Mouse (Mus musculus) c-Kit-positive CD71-negative TER-119-negative erythroid progenitor cells, embryonic 14.5 days (primary cell): Measurements from ENCODE around the gene Plxdc2.

ENCODE experiments used
- DNase-seq: peaks from one replicate; pipeline ENCODE4 v3.0.0-alpha.2; 2013; ENCODE audit warnings: low read depth

Gene Plxdc2

DNA sequence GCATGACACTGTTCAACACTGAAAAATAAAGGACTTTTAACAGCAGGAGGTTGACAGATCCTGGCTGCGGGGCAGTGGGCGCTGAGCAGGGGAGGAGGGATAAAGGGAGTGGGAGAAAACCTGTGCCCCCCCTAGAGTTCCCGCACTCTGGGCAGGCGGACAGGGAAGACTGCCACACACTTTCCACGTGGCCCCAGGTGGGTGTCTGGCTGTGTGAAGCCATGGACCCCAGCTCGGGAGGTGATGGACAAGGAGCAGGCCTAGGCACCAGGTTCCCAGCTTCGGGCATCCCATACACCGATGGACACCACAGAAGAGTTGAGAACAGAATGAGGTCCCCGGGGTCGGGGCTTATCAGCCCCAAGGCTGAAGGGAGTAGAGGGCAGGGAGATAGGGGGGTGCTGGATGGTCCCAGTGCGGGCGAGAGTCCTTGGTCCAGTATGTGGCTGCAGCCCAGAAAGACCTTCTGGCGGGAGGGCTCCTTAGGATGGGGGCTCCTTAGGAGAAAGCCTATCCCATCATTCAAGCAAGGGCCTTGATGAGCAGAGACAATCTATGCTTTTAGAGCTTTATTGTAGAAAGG lies 215.2 kb downstream of the Plxdc2 start:
- no peak for DNase-seq

- DNase-seq = no peak
These were observed 220.5 kb downstream of the Plxdc2 start for GRCm38 (mm10) chr2:16576566-16576965.

DNA sequence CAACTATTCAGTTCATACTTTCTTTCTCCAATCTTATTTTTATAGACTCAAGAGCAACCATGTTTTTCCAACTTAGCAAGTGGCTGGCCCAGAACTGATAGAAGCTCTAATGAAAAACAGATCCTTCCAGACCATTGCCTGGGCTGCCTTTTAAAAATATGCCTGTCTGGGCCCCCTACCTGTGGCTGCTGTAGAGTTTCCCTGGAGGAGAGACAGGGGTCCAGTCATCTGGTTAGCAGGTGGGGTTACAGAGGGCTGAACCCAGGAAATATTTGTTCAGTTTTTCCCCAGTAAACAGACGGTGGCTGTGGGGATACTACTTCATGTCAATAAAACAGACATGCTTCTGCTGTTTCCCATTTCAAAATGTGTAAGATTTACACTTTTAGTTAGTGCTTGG lies 222.0 kb downstream of the Plxdc2 start:
- DNase-seq = no peak

DNA sequence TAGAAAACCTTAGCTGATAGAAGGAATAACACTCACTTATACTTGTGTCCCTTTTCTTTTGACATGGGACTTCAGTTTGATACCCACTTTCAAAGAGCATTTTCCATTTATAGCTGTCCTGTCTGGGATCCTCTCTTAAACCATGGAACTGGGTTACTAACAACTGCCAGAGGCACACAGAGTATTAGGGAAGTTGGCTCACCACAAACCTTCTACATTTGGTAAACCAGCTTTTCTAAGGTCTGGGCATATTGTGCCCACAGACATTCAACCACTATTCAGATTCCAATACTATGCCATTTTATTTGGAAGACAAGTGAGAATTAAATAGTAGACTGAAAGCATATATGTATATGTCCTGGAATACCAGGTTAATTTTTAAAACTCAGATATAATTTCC lies 232.4 kb downstream of the Plxdc2 start:
- no peak for DNase-seq

DNA sequence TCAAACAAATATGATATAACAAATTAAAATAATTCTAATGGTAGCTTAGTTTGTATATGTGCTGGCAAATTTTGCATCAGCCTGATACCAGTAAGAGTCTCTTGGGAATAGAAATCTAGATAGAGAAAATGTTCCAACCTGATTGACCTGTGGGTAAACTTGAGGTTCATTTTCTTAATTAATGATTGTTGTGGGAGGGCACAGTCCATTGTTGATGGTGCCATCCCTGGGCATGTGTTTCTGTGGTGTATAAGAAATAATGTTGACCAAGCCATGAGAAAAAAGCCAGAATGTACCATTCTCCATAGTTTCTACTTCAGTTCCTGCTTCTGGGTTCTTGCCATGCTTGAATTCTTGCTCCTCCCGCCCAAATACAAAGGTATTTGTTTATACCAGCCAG lies 239.3 kb downstream of the Plxdc2 start:
- DNase-seq = no peak

DNA sequence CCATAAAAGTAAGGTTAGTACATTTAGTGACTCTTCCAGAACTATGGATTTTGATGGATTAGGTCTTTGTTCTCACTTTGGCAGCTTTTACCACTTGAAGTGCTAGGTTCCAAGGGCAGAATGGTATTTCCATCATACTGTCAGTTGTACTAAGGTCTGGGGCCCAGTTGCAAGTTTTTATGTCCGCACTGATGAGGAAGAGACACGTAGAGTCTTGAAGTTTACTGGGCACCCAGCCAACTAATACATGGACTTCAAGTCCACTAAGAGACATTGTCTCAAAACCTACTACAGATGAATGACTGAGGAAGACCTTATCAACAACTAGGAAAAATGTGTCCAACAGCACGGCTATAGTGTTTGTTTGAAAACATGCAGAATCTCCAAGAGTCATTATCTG lies 242.1 kb downstream of the Plxdc2 start:
- no peak for DNase-seq

DNA sequence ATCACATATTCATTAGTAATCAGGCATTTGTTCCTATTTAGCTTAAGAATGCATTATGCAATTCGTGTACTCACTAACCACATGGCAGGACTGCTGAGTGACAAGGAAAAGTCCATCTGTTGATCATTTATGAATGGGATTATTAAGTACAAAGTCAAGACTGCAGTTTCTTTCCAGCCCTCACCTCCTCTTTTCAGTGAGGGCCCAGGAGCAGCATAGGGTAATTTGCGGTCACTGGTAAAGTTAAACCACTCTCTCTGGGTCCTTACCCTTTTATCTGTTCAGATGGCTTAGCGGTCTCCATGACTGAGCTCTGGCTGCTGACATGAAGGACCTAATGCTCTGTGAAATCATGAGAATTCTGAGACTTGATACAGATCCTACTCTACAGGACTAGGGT lies 248.2 kb downstream of the Plxdc2 start:
- no peak for DNase-seq

GRCm38 (mm10) chr2:16607792-16608586 lies 251.9 kb downstream of the Plxdc2 start:
- no peak for DNase-seq

- no peak for DNase-seq
These were observed 286.0 kb downstream of the Plxdc2 start for GRCm38 (mm10) chr2:16642061-16642460.

DNA sequence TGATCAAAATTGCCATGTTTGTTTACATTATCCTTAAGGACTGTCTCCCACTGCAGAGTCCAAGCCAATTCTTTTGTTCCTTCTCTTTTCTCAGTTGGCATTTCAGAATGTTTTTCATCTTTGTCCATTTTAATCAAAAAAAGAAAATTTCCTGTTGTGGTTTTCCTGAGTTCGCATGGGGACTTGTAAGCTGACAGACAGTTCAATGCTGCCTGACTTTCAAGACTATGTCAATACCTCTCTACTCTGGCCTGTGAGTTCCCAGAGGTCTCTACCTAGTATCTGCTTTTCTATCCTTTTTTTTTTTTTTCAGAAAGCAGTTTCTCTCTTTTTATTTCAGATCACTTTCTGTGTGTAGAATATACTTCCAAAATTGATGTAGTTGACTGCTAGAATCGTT lies 295.6 kb downstream of the Plxdc2 start:
- no peak for DNase-seq

GRCm38 (mm10) chr2:16664516-16664915 lies 308.4 kb downstream of the Plxdc2 start:
- DNase-seq = no peak

DNA sequence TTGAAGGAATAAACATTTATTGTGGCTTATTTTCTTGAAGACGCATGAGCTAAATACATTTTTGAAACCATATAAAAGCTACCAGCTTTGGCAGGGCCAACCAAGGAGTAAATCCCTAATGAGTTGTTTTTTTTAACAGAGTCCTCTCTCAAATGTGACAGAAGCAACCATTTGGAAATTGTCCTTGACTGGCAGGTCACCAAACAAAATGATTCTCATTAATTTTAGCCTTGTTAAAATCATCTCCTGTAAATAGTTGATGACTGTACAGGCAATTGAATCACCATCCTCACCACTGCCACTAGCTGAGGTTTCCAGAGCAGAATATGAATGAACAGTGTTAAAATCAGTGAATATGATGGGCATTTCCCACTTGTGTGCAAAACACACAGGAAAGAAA lies 312.3 kb downstream of the Plxdc2 start:
- DNase-seq = no peak

GRCm38 (mm10) chr2:16682905-16683304 lies 326.8 kb downstream of the Plxdc2 start:
- no peak for DNase-seq

- DNase-seq = no peak
These were observed 327.6 kb downstream of the Plxdc2 start for GRCm38 (mm10) chr2:16683739-16684138.

GRCm38 (mm10) chr2:16684529-16684928 lies 328.4 kb downstream of the Plxdc2 start:
- no peak for DNase-seq

DNA sequence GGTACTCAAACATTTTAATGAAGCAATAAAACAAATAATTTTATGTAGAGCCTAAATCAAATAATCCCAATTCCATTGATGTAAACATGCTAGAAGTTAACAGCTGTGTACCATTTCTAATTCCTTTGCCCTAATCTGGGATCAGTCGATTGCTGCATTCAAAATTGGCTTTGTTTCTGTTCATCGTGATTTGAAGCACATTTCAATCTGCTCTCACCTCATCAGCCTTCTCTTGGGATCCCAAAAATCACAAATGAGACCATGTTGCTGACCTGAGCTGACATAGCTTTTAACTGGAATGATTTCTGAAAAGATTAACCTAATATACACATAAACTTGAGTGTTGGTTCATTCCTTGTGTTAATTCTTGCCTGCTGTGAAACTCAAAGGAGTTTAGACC lies 340.3 kb downstream of the Plxdc2 start:
- no peak for DNase-seq

- no peak for DNase-seq
These were observed 341.1 kb downstream of the Plxdc2 start for GRCm38 (mm10) chr2:16697181-16697580.

GRCm38 (mm10) chr2:16706227-16706626 lies 350.1 kb downstream of the Plxdc2 start:
- DNase-seq = no peak

DNA sequence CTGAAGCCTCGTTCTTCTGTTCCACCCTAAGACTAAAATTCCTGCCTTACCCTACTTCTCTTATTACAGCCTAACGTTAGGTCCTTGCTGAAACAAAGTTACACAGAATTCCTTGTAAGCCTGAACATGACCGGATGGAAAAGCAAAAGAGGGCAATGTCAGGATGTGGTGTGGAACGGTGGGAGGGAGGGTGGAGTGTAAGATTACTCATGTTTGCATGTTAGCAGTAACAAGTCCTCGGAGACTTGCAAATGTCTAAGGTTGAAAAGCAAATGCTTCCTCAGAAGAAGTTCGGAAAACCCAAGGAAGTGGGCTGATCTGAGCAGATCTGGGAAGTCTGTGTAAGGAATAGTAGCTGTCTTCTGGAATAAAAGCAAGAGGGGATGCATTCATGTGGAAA lies 353.8 kb downstream of the Plxdc2 start:
- DNase-seq = no peak

DNA sequence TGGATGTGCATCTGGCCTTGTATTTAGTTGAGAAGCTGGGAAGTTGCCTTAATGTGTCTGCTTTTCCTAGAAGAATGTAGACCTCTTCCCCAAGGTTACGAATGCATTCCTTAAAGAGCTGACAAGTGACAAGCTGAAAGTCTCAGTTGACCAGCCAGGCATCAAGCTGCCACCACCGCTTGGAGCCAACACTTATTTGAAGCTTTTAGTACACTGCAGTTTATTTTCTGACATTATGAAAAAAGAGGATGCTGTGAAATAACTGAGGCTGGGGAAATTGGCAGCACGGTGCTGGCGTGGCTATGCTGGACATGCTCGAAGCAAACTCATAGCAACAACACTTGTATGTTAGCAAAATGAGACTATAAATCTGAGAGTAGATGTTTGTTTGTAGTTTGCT lies 374.9 kb downstream of the Plxdc2 start:
- DNase-seq = no peak

DNA sequence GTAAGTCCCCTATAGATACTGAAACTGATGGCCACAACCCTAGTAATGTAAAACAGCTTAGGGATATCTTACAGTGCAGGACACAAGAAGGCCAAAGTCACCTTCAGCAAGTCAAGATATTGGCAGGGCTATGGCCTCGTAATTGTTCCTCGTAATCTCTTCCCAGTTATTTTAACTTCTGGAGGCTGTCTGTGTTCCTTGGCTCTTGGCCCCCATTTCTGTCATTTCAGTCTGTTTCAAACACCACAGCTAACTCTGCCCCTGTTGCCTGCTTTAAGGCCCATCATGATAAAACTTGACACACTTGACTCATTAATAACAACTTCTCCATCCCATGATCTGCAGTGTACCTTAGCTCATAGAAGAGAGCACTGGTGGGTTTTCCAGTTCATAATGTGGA lies 378.3 kb downstream of the Plxdc2 start:
- DNase-seq = no peak

- DNase-seq = no peak
These were observed 382.1 kb downstream of the Plxdc2 start for GRCm38 (mm10) chr2:16738241-16738640.

DNA sequence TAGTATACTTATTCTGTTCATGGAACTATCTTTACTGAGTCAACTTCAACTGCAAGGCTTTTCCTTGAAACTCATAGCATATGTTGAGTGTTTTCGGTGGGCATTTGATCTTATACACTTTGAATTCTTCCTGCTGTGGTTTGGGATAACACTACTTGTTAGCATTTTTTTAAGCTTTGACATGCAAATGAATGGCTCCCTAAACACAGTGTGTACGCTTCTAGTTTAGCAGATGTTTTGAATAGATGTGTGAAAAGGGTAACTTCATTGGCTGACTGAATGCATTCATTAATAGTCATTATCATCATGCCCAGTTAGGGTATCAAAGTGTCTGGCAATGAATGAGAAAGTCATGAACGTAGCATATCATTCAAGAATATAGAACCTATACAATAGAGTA lies 385.7 kb downstream of the Plxdc2 start:
- DNase-seq = no peak

DNA sequence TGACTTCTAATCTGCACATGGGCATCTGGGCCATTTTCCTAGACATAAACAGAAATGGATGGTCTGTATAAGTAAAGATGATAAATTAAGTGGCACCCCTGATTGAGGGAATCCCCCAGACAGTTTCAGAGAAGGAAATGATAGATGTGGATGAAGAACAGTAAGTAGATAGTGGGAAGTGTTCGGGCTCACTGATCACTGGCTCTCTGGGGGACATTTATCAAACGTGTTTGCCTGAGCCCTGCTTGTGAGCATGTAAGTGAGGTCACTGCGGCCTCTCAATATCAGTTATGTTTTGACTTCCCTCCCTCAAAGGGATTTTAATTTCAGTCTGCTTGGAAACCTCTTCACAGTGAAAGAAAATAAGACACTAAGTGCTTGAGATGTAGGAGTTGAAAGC lies 387.5 kb downstream of the Plxdc2 start:
- DNase-seq = no peak
